Mouse (Mus musculus) fat pad, adult 2 months (tissue): ENCODE measurements around the gene Gm21985.
"Not testable (repeated sequence)": the region's sequence is repeated elsewhere in the genome, so short reads cannot be mapped to it uniquely, and the experiment has no call there.

Source experiments
- DNase-seq: peaks from one replicate; pipeline ENCODE4 v3.0.0-alpha.2; 2011; ENCODE audit warnings: low read depth, low spot score; ENCODE audit errors: extremely low read depth

Gene Gm21985

DNA sequence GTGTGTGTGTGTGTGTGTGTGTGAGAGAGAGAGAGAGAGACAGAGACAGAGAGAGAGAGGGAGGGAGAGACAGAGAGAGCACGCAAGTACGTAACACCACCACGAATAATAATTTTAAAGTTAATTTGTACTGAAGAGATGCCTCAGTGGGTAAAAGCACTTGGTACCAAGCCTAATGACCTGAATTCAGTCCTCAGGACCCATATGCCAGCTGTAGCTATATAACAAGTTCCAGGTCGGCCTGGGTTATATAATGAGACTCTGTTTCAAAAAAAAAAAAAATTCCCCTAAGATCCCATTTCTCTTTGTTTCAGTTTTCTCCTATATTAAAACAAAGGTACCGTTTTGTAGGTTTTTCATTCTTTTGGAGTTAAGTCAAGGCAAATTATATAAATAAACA lies 124.7 kb downstream of the Gm21985 start:
- DNase-seq, result no peak

DNA sequence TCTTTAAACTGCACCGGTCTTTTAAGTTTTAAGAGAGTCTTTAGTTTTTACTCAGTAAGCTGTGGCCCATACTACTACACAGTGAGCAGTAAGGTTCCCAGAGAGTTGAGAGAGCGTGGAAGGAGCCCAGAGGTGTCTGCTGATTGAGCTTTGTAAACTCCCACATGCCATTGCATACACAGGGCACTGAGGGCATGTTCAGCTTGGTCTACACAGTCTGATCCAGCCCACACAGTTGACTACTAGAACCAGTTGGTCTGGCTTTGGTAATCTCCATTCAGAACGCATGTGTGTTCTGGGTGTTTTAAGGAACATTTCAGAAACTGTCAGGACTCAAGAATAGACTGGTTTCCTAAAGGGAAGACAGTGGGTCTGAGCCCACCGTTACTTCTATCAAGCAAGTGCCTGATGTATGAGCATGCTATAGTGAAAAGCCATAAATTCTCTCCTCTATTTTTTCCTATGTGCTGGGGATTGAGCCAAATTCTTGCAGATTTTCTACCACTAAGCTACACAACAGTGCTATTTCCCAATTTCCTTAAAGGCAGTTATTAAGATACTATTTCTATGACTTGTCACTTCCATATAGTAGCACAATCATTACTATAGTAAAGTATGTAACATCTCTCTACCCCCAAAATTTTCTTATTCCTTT lies 125.4 kb downstream of the Gm21985 start:
- peak; percentile 96 for DNase-seq

GRCm38 (mm10) chr2:112392689-112393088 lies 126.6 kb downstream of the Gm21985 start:
- DNase-seq, result no peak

DNA sequence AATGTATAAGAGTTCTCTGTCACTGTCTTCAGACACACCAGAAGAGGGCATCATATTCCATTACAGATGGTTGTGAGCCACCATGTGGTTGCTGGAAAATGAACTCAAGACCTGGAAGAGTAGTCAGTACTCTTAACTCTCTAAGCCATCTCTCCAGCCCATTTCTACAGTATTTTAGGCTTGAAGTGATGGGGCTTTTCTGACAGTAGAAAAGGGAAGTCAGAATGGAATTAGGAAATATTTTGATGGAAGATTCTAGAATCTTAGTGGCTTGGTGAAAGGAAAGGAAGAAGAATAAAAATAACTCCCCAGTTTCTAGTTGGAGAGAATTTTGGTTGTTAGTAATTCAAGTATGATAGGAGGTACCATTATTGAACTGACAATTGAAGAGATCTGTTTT lies 127.8 kb downstream of the Gm21985 start:
- DNase-seq, result no peak

DNA sequence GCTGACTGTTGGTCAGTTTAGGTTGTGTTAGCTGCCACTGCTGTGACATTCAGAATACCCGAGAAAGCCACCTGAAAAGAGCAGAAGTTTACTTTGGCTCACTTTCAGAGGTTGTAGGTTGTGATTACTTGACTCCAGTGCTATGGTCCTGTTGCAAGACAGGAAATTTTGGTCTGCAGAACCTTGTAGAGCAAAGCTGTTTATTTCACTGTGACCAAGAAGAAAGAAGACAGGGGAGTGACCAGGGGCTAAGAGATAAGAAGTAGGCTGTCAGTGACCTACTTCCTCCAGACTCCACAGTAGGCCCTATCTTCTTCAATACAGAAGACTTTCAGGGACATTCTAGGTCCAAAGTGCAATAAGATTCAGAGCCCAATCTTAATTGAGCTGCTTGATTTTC lies 130.5 kb downstream of the Gm21985 start:
- DNase-seq, result no peak

DNA sequence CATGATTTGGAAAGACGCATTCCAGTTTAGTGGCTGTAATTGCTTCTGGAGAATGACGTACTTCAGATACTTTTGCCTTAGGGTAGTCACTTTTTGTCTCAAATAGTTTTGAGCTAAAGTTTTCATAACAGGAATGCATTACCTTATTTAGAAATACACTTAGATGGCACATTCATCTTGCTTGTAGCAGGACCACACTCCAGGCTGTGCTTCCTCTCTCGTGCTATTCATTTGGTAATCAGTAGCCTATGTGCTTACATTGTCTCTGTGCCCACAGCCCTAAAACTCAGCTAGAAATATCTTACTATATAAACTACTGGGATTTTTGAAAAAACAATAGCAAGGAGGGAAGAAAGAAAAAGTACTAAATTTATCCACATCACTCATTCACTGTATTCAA lies 140.9 kb downstream of the Gm21985 start:
- DNase-seq, result no peak

DNA sequence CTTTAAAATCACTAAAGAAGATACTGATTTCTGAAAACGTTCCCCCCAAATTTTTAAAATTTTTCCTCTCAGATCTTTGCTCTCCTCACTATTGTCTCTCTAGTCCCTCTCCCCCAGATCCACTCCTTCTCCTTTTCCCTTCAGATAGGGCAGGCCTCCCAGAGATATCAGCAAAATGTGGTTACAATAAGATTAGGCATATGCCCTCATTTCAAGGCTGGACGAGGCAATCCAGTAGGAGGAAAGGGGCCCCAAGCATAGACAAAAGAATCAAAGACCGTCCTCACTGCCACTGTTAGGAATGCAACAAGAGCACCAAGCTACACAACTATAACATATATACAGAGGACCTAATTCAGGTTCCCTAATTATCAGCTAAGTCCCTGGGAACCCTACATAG lies 159.2 kb downstream of the Gm21985 start:
- DNase-seq, result no peak

DNA sequence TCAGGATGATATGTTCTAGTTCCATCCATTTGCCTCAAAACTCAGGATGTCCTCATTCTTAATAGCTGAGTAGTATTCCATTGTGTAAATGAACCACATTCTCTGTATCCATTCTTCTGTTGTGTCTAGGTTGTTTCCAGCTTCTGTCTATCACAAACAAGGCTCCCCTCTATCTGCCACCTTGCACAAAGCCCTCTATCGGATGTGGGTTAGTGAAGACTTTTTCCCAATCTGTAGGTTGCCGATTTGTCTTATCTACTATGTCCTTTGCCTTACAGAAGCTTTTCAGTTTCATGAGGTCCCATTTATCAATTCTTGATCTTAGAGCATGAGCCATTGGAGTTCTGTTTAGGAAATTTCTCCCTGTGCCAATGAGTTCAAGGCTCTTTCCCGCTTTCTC lies 162.4 kb downstream of the Gm21985 start:
- DNase-seq, result not testable (repeated sequence)

GRCm38 (mm10) chr2:112429665-112430064 lies 163.6 kb downstream of the Gm21985 start:
- DNase-seq, result no peak

GRCm38 (mm10) chr2:112430403-112430802 lies 164.3 kb downstream of the Gm21985 start:
- no peak for DNase-seq

GRCm38 (mm10) chr2:112432523-112432922 lies 166.4 kb downstream of the Gm21985 start:
- DNase-seq, result no peak

- DNase-seq, result no peak
Measured at GRCm38 (mm10) chr2:112433359-112433758, 167.2 kb downstream of the Gm21985 start.

DNA sequence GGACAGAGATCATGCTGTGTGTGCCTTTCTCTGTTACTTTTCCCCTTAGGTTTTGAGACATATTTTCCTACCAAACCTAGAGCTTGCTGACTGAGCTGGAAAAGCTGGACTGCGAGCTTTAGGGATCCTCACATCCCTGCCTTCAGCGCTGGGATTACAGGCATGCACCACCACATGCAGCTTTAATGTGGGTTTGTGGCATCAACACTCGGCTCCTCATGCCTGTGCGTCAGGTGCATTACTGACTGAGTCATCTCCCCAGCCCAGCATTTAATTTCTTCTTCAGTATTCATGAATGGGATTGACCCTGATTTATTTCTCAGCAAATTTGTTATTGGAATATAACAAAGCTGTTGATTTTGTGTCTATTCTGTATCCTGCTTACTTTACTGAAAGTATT lies 170.2 kb downstream of the Gm21985 start:
- no peak for DNase-seq

GRCm38 (mm10) chr2:112437589-112437988 lies 171.5 kb downstream of the Gm21985 start:
- no peak for DNase-seq

GRCm38 (mm10) chr2:112443491-112443890 lies 177.4 kb downstream of the Gm21985 start:
- DNase-seq, result no peak

GRCm38 (mm10) chr2:112445511-112445910 lies 179.4 kb downstream of the Gm21985 start:
- DNase-seq, result no peak

- not testable (repeated sequence) for DNase-seq
Measured at GRCm38 (mm10) chr2:112448046-112448445, 181.9 kb downstream of the Gm21985 start.

DNA sequence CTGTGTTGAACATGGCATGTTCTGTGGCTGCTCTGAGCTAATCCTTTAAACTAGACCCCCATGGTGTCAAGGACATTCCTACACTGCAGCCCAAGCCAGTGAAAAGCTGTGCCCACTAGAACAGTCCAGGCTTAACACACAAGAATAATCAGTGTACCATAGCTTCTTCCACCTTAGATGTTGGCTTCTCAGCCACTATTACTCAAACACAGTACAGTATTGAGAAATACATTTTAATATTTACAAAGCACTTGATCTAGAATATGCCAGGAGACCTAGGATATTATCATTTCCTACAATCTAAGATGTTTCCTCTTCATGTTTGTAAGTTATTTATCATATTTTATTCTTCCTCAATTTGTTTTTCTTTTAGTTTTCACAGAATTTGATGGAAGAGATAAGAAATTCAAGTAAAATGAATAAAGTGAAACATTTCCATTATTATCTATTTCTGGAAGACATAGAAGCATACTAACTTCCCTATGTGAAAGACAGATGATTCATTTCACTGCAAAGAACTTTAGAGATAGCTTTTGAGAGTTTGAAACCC lies 182.5 kb downstream of the Gm21985 start:
- no peak for DNase-seq

- DNase-seq, result no peak
Measured at GRCm38 (mm10) chr2:112449597-112450296, 183.6 kb downstream of the Gm21985 start.

GRCm38 (mm10) chr2:112452513-112452912 lies 186.4 kb downstream of the Gm21985 start:
- DNase-seq, result not testable (repeated sequence)

- DNase-seq, result no peak
Measured at GRCm38 (mm10) chr2:112454125-112454861, 188.2 kb downstream of the Gm21985 start.
